Mouse (Mus musculus) cerebellum, adult 2 months (tissue): Measurements from ENCODE around the gene Slc44a5. TPM values are rescaled to one million over a fixed set of nuclear protein-coding genes. Genes with fewer than 3 reads are reported as not detected.

Experiments used
- DNase-seq, 2 experiments: peaks; one replicate each; pipeline ENCODE4 v3.0.0; 2021
- H3K27ac ChIP-seq: fragments of 200-500 bp; 2 replicates; pipeline ENCODE4 v1.5.1; 2012; ENCODE audit warnings: low read length, control low read depth, inconsistent platforms; ENCODE audit not compliant: insufficient read depth
- H3K27me3 ChIP-seq: fragments of 200-500 bp; 2 replicates; pipeline ENCODE4 v1.6.1; 2012; ENCODE audit warnings: inconsistent platforms, mild to moderate bottlenecking, low read length, moderate library complexity; ENCODE audit not compliant: control insufficient read depth, insufficient read depth
- H3K4me1 ChIP-seq: fragments of 200-500 bp; 2 replicates; pipeline ENCODE4 v1.6.1; 2011; ENCODE audit warnings: low read length; ENCODE audit not compliant: control insufficient read depth, insufficient read depth
- H3K4me3 ChIP-seq: fragments of 200-500 bp; replicated peaks from 2 replicates; pipeline ENCODE3; 2011; ENCODE audit warnings: mild to moderate bottlenecking, low read depth, low read length, control low read depth; ENCODE audit not compliant: insufficient read depth
- CTCF ChIP-seq: fragments of 200-500 bp; IDR thresholded peaks from 2 replicates; pipeline ENCODE4 v1.5.1; 2011; ENCODE audit warnings: low read depth, mild to moderate bottlenecking, control low read depth, low read length, moderate library complexity, borderline replicate concordance; ENCODE audit not compliant: insufficient read depth
- POLR2A ChIP-seq: fragments of 200-500 bp; IDR thresholded peaks from 2 replicates; pipeline ENCODE4 v1.6.1; 2011; ENCODE audit warnings: low read length, control low read depth, borderline replicate concordance; ENCODE audit not compliant: insufficient read depth
- WGBS: fragments of 180-500 bp; shearing (Covaris S2); methylation state at CpG from one replicate; pipeline ENCODE4 v1.1.7; 2018; 5-methylcytosine and 5-hydroxymethylcytosine counted together
- polyA plus RNA-seq: library from polyadenylated mRNA; depleted of rRNA; stranded (reverse); fragments of >200 nt; gene quantifications from 2 replicates; pipeline ENCODE4 v1.2.3, GENCODE M21; 2012

Gene Slc44a5
- polyA plus RNA-seq, 1 experiment = 3.4 TPM

GRCm38 (mm10) chr3:153959035-153959730 is 14.1 kb upstream of the Slc44a5 start:
- 94% methylated on average over 1 of the region's 1 CpGs for WGBS
- peaks cover 3% of the 10 kb centered on the region for H3K4me1 ChIP-seq
- H3K27me3 ChIP-seq = no peaks in the 10 kb centered on the region
- H3K27ac ChIP-seq = no peak overlapping the region
- no peak overlapping the region for H3K4me3 ChIP-seq
- TF ChIP-seq POLR2A (no peak), CTCF (peak; percentile 44; the same call in 1 of the 2 replicates)
- peak in 1 of 2 experiments; percentile 26 for DNase-seq

- TF ChIP-seq POLR2A = no peak
- TF ChIP-seq CTCF = no peak
- DNase-seq = no peak
- Histone ChIP-seq H3K27me3 (no peaks in the 10 kb centered on the region), H3K4me3 (no peak overlapping the region), H3K27ac (no peak overlapping the region), H3K4me1 (peaks cover 3% of the 10 kb centered on the region)
- 87% methylated on average over 9 of the region's 9 CpGs for WGBS
These were observed 13.5 kb upstream of the Slc44a5 start for GRCm38 (mm10) chr3:153959731-153960207.

DNA sequence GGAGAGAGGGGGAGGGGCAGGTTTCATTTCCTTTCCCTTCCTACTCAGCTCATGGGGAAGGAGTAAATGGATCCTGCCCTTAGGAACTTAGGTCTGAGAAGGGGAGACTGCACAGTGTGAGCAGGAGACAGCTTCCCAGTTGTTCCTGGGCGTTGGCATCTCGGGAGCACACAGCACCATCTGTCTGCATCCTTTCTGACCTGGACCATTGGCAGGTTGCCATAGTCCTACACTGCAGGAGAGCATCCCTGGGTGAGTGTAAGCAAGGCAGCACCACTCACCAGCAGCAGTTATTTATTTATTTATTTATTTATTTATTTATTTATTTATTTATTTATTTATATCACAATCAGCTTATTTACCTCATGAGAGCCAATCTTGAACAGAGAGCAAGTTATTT is 12.4 kb upstream of the Slc44a5 start:
- Histone ChIP-seq H3K27me3 (no peaks in the 10 kb centered on the region), H3K27ac (no peak overlapping the region), H3K4me1 (peaks cover 3% of the 10 kb centered on the region), H3K4me3 (no peak overlapping the region)
- 16% methylated on average over 2 of the region's 2 CpGs for WGBS
- TF ChIP-seq POLR2A (no peak), CTCF (no peak)
- DNase-seq = peak; percentile 27 to 42

DNA sequence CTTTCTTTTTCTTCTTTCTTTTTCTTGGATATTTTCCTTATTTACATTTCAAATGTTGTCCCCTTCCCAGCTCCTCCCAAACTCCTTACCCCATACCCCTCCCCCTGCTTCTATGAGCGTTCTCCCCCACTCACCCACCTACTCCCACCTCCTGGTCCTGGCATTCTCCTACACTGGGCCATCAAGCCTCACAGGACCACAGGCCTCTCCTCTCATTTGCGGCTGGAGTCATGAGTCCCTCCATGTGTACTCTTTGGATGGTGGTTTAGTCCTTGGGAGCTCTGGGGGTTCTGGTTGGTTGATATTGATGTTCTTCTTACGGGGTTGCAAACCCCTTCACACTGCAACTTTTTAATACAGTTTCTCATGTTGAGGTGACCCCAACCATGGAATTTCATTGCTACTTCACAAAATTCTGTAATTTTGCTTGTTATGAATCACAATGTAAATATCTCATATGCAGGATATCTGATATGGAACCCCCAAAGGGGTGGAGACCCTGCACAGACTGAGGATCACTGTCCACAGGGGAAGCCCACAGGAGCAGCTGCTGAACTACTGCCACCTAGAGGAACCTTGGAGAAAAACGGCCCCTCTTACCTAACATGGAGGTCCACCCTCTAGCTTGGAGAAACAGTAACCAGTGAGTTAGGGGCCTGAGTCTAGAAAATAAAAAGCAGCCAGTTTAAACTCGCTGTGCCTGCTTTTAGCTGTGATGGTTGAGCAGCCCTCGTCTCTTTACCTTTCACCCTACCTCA is 11.4 kb upstream of the Slc44a5 start:
- Histone ChIP-seq H3K4me3 (no peak overlapping the region), H3K27me3 (no peaks in the 10 kb centered on the region), H3K4me1 (peaks cover 3% of the 10 kb centered on the region), H3K27ac (no peak overlapping the region)
- no peak for DNase-seq
- TF ChIP-seq POLR2A (no peak), CTCF (peak; percentile 48; the same call in 1 of the 2 replicates)
- 78% methylated on average over 6 of the region's 6 CpGs for WGBS

DNA sequence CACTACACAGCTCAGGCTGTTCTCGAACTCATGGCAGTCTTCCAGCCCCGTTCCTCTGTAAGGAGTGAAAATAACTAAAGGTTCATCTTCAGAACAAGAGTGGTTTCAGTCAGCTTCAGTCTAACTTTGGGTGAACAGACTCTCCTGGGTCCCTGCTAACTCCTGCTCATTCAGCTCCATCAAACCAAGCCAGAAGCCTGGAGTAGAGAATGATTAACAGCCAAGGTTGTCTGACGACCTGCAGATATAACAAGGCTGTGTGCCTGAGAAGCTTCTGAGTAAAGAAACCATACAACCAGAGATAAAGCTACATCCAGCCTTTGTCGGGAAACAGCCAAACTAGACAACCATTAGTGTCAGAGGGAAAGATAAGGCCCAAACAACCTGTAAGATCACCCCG is 5.8 kb upstream of the Slc44a5 start:
- 92% methylated on average over 5 of the region's 5 CpGs for WGBS
- no peak for DNase-seq
- Histone ChIP-seq H3K4me1 (no peaks in the 10 kb centered on the region), H3K27me3 (no peaks in the 10 kb centered on the region), H3K4me3 (no peak overlapping the region), H3K27ac (no peak overlapping the region)
- TF ChIP-seq POLR2A (no peak), CTCF (no peak)

DNA sequence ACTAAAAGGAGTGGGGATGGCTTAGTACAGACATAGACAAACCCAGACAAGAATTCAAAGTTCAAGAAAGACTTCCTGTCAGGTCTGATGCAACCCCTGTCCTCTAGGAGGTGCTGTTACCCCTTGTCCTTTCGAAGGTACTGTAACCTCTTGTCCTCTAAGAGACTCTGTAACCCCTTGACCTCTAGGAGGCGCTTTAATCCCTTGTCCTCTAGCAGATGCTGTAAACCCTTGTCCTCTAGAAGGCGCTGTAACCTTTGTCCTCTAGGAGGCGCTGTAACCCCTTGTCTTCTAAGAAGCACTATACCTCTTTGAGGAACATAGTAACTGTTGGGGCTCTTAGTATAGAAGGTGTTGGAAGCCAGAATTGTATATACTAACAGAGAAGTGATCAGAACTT is 4.7 kb upstream of the Slc44a5 start:
- no peaks in the 10 kb centered on the region for H3K27me3 ChIP-seq
- 35% methylated on average over 4 of the region's 4 CpGs for WGBS
- TF ChIP-seq POLR2A (no peak), CTCF (peak; percentile 50; the same call in 1 of the 2 replicates)
- no peak overlapping the region for H3K4me3 ChIP-seq
- no peak overlapping the region for H3K27ac ChIP-seq
- H3K4me1 ChIP-seq = no peaks in the 10 kb centered on the region
- peak; percentile 35 to 55 for DNase-seq

DNA sequence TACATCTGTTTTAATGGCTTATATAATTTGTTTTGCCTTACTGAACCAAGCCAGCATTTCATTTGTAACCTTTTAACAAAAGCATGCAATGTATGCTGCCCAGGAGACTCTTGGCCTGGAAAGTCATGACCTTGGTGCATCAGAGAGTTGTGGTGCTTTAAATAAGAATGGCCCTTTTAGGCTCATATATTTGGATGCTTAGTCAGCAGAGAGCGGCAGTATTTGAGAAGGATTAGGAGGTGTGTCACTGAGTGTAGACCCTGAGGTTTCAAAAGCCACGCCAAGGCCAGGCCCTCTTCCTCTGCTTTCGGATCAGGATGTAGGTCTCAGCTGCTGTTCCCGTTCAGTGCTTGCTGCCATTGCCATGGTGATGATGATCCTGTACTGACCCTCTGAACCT is 3.8 kb upstream of the Slc44a5 start:
- Histone ChIP-seq H3K27me3 (no peaks in the 10 kb centered on the region), H3K4me3 (no peak overlapping the region), H3K27ac (no peak overlapping the region), H3K4me1 (no peaks in the 10 kb centered on the region)
- no peak for TF ChIP-seq CTCF
- TF ChIP-seq POLR2A = no peak
- 89% methylated on average over 4 of the region's 4 CpGs for WGBS
- DNase-seq = no peak

DNA sequence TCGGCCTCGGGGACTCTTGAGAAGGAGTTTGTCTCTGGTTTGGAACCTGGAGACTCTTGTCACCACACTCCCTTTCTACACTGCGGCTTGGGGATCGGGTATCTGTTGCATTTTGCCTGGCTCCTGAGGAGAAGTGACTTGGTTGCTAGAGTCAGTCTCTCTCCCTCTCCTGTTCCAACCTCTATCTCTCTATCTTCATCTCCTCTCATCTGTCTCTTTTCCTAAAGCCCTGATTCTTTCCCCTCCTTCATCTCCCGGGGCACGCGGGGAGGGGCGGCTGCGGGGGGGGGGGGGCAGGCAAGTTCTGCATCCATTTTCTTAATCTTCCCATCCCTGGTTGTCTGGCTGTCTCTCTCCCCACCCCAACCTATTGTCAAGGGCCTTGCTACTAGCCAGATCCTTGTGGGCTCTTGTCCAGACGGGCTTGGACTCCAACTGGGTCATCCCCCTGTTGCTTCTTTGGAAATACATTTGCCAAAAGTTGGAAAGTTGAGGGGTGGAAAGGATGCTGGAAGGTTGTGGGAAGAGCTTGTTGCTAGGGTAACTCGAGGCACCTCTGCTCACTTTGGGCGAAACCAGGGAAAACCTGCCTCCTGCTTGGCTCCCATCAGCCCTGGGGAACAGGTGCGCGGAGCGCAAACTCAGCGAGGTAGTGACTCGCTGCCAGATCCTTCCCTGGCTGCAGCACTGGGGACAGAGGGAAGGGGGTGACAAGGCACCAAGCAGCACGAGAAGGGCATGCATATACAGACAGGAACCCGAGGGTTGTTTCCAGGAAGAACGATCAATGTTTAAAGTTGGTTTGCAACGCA is 919 bp downstream of the Slc44a5 start:
- Histone ChIP-seq H3K27me3 (no peaks in the 10 kb centered on the region), H3K4me1 (no peaks in the 10 kb centered on the region), H3K4me3 (peak overlapping the region; percentile 58), H3K27ac (no peak overlapping the region)
- TF ChIP-seq POLR2A (no peak), CTCF (no peak)
- WGBS = 2% methylated on average over 21 of the region's 21 CpGs
- DNase-seq = peak; percentile 62 to 65
